Mouse (Mus musculus) CD4-positive, CD25-positive, alpha-beta regulatory T cell, adult 2 months (primary cell): ENCODE data around the gene Kansl3.

ENCODE experiments used
- DNase-seq: peaks from one replicate; pipeline ENCODE4 v3.0.0-alpha.2; 2012; ENCODE audit warnings: low read depth, low spot score

Kansl3 gene

DNA sequence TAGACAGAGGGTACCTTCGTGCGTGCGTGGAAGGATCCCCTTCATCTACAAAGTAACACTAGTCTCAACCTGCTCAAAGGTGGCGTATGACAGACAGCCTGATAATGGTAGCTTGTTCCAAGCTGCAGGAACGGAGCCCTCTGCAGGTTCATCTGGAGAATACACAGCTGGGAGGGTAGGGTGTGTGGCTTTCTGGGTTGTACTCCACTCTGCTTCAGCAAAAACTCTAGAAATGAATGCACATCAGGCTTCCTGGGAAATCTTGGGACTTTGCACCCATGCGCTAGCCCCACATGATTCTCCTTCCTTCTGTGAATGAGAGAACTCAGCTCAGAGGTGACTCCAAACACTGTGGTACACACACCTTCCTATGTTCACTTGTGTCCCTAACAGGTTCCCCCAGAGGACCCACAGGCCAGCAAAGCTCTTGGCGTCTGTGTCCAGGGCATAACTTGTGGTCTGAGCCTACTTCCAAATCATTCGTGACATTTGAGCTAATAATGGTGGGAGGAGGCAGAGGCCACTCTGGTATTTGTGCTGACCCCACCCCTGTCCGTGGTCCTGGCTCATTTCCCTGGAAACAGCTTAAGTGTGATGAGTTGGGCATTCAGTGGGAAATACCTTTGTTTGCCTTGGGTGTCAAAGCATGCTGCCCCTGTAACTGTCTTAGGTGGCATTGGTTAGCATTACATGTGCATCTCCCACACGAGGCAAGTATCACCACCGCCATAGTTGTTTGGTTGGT, 47.0 kb downstream of the Kansl3 start:
- DNase-seq: peak; percentile 53

DNA sequence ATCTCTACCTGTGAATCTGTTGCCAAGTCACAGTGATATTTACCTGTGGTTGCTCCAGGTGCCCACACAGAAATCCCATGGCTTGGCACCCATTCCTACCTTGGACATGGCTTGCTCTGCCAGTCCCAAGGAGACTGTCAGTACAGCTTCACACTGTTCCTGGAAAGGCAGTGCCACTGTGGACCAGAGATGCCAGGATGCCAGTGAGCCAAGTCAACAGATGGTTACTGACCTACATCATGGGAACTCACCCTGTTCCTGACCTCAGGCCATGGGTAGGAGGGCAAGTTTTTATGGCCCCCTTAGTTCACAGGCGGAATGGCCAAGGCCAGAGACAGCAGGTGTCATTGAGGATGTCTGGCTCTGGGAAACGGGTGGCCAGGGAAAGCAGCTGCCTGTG, 47.8 kb downstream of the Kansl3 start:
- DNase-seq: no peak

GRCm38 (mm10) chr1:36315776-36316100, 53.2 kb downstream of the Kansl3 start:
- no peak for DNase-seq

- DNase-seq: peak; percentile 49
Measured at GRCm38 (mm10) chr1:36314959-36315775, 53.8 kb downstream of the Kansl3 start.

DNA sequence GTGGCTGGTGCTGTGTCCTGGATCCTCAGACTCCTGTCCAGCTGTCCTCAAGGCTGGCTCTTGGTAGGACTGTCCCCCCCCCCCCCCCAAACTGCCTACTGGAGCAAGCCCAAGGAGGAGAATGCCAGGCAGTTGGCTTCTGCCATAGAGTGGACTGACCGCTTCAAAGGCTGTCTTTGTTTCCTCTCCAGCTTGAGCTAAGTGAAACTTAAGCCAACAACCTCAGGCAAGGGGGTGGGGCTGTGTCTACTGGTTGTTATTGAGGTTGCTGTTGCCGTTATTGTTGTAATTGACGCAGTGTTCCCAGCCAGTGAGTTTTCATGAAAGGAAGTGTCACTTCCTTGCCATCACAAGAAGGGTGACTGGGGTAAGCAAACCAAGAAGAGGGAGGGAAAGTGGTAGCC, 59.5 kb downstream of the Kansl3 start:
- DNase-seq: peak; percentile 85

DNA sequence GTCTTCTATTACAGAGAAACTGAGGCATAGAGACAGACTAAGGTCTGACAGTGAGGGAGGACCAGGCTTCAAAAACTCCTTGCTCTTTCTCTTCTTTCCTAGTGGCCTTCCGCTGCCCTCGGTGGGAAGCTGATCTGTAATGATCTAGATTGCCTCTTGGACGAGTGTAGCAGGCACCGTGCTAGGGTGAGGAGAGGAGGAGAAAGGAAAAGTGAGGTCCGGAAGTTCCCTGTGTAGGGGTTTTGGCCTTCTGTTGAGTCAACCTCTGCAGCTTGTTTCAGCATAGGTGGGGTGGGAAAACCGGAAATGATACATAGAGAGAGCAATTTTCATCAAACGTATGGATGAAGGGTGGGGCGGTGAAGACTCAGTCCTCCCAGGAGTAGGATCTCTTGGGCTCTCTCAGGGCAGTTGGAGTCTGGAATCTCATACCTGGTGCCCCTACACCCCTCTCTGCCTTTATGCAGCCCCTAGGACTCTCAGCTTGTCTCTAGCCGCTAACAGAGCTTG, 60.0 kb downstream of the Kansl3 start:
- peak; percentile 50 for DNase-seq

DNA sequence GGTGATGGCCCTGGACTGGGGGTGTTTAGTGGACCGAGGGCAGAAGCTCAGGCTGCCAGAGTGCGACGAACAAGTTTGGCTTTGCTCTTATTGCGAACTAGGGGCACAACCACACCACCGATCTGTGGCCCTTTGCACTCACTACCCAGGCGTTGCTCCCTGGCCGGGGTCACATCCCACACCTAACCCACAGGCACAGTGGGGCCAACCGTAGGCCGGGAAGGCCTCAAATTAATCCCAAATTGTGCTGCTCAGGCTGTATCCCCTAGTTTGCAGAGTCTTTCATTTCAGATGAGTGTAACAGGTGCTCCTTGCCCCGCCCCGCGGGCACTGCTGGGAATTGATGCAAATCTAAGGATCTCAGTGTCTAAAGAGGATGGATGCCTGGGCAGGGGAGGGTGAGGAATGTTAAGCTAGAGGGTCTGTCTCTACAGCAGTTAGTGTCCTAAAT, 60.5 kb downstream of the Kansl3 start:
- DNase-seq: peak; percentile 50

GRCm38 (mm10) chr1:36307495-36308280, 61.3 kb downstream of the Kansl3 start, which contains the start of gene Arid5a:
Arid5a (plus strand) TSS chr1:36307733.
- peak; percentile 96 for DNase-seq

- DNase-seq: no peak
Measured at GRCm38 (mm10) chr1:36307121-36307494, 61.9 kb downstream of the Kansl3 start.

GRCm38 (mm10) chr1:36306120-36306519, 62.9 kb downstream of the Kansl3 start:
- DNase-seq: no peak

- no peak for DNase-seq
Measured at GRCm38 (mm10) chr1:36304764-36305163, 64.2 kb downstream of the Kansl3 start.

GRCm38 (mm10) chr1:36303381-36304320, 65.3 kb downstream of the Kansl3 start:
- DNase-seq: peak; percentile 53

GRCm38 (mm10) chr1:36302957-36303356, 66.0 kb downstream of the Kansl3 start:
- DNase-seq: no peak

DNA sequence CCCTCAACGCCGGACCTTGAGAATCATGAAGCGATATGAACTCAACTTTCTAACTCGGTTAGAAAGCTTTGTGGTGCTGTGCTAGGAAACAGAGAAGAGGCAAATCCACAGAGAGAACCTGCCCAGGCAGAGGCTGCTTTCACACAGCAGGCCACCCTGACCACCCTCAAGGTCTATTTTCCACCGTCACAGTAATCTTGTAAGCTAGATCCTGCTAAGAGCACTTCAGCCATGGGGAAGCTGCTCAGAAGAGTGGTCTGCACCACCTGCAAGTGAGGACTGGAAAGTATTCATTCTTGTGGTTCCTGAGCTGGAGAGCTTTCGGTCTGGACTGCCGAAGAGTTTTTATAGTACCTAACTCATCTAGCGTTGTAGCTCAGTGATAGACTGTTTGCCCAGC, 66.7 kb downstream of the Kansl3 start:
- DNase-seq: no peak

DNA sequence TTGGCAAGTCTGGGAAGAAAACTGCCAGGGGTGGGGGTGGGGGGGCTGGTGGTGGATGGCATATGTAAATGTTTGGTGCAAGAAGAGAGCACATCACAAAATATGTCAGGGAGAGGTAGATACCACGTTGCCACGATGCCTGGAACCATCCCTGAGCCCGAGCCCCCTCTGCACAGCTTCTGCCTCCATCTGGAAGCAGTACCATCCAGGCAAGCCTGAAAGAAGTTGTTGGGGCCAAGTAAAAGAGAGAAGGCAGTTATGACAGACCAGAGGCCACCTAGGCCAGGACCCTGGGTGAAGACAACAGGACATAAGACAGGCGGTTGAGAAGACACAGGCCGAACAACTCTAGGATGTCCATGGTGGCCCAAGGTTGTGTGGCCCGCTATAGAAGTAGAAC, 68.5 kb downstream of the Kansl3 start:
- DNase-seq: no peak

DNA sequence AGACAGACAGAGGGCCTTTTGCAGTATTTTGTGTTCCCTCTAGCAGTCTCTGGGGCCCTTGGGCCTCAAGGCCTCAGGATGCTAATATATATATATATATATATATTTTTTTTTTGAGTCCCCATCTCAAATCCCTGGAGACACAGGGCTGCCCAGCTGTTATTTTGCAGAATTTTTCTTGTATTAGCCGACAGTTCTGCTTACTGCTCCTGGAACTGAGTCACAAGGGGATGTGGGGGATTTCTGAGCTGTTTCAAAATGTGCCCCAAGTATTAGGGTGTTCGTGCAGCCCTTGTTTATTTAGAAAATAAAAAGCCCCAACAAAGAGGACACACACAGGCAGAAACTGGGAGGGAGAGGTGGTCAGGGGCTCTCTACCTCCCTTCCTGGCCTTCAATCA, 69.3 kb downstream of the Kansl3 start:
- DNase-seq: no peak

GRCm38 (mm10) chr1:36299126-36299525, 69.9 kb downstream of the Kansl3 start:
- DNase-seq: no peak

GRCm38 (mm10) chr1:36298107-36298506, 70.9 kb downstream of the Kansl3 start:
- no peak for DNase-seq

DNA sequence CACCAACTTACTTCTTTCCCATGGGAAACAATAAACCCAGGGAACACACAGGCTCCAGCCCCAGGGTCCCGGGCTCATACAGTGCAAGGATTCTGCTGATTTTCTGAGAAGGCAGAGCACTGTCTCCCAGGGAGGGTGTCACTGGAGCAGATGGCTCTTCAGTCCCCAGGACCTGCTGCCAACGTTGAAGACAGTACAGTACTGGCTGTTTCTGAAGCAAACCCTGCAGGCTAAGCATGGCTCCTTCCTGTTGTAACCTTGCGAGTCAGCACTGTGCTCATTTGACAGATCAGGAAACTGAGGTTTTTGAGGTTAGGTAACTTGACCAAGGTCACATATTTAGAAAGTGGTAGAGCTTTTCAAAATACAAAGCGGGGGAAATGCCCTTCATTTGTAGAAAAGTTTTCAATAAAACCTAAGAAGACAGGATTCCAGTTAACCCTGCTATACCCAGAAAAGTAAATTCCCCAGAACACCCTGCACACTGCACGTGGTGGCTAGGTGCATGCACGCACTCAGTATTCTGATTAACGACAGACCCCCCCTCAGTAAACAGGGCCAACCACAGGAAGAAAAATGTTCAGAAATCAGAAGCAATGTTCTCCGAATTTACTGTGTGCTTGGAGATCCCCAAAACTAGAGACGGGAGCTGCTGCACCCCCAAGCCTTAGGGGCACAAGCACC, 72.4 kb downstream of the Kansl3 start:
- peak; percentile 77 for DNase-seq

DNA sequence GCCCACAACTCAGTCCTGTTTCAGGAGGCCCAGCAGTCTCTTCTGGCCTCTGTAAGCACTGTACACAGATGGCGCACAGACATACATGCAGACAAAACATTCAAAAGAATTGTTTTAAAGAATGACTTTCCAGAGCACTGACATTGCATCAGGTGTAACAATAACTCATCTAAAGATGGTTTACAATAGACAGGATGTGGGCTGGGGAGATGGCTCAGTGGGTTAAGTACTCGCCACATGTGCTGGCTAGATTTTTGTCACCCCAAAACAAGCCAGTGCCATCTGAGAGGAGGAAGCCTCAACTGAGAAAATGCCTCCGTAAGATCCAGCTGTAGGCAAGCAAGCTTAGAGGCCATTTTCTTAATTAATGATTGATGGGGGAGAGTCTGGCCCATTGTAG, 74.6 kb downstream of the Kansl3 start:
- DNase-seq: peak; percentile 73
